Mouse (Mus musculus) ES-E14 (cell line): ENCODE data around the gene Zdhhc21. TPM values are rescaled to one million over a fixed set of nuclear protein-coding genes. Genes with fewer than 3 reads are reported as not detected.

Source experiments
- DNase-seq: peaks from one replicate; pipeline ENCODE4 v3.0.0-alpha.2; 2013; ENCODE audit warnings: low read depth, low spot score
- H3K27ac ChIP-seq: 2 replicates; pipeline ENCODE4 v1.5.1; 2012; ENCODE audit warnings: low read depth, mild to moderate bottlenecking, low read length, moderate library complexity, mixed read lengths; ENCODE audit not compliant: poor library complexity, insufficient read depth, severe bottlenecking
- H3K36me3 ChIP-seq: 2 replicates; pipeline ENCODE4 v1.6.1; 2012; ENCODE audit warnings: mild to moderate bottlenecking, low read length, moderate library complexity, mixed read lengths; ENCODE audit not compliant: control insufficient read depth, poor library complexity, insufficient read depth, severe bottlenecking
- H3K4me1 ChIP-seq, 2 experiments: fragments of 150-350 bp in 1 of 2; sonication (generic) in 1 of 2; 2 replicates each; pipeline ENCODE4 v1.6.1; 2012; ENCODE audit warnings: low read length in 2 of 2, mild to moderate bottlenecking in 1 of 2, mixed read lengths in 1 of 2; ENCODE audit not compliant: control insufficient read depth in 2 of 2, insufficient read depth in 2 of 2, poor library complexity in 1 of 2
- H3K4me3 ChIP-seq, 2 experiments: fragments of 150-350 bp in 1 of 2; sonication (generic) in 1 of 2; 2 replicates each; pipeline ENCODE4 v1.5.1; 2012; ENCODE audit warnings: low read length in 2 of 2, low read depth in 1 of 2, mild to moderate bottlenecking in 1 of 2, mixed read lengths in 1 of 2; ENCODE audit not compliant: insufficient read depth in 1 of 2, poor library complexity in 1 of 2, severe bottlenecking in 1 of 2
- H3K9ac ChIP-seq: 2 replicates; pipeline ENCODE4 v1.6.1; 2012; ENCODE audit warnings: low read depth, mild to moderate bottlenecking, low read length, mixed read lengths; ENCODE audit not compliant: poor library complexity, insufficient read depth, severe bottlenecking
- H3K9me3 ChIP-seq: fragments of 150-350 bp; sonication (generic); 2 replicates; pipeline ENCODE4 v1.6.1; 2012; ENCODE audit warnings: low read depth, mild to moderate bottlenecking, low read length; ENCODE audit not compliant: control insufficient read depth, insufficient read depth
- CHD2 ChIP-seq: IDR thresholded peaks from 2 replicates; pipeline ENCODE4 v1.6.1; 2014; ENCODE audit warnings: mild to moderate bottlenecking, low read depth, low read length, inconsistent platforms
- HCFC1 ChIP-seq: IDR thresholded peaks from 2 replicates; pipeline ENCODE4 v1.6.1; 2012; ENCODE audit warnings: low read length, inconsistent platforms, borderline replicate concordance; ENCODE audit not compliant: insufficient read depth
- MAFK ChIP-seq: IDR thresholded peaks from 2 replicates; pipeline ENCODE4 v1.6.1; 2014; ENCODE audit warnings: mild to moderate bottlenecking, low read depth, low read length, inconsistent platforms; ENCODE audit not compliant: insufficient read depth
- ZC3H11A ChIP-seq: IDR thresholded peaks from 2 replicates; pipeline ENCODE4 v1.6.1; 2012; ENCODE audit warnings: low read depth, mild to moderate bottlenecking, inconsistent platforms, low read length, borderline replicate concordance
- ZNF384 ChIP-seq: IDR thresholded peaks from 2 replicates; pipeline ENCODE4 v1.6.1; 2012; ENCODE audit warnings: low read depth, low read length, inconsistent platforms
- in situ Hi-C, 2 experiments: fragments of 600-800 bp; cut with MboI; formaldehyde crosslinking; loops; one replicate each; pipeline ENCODE4 v1.15.1; 2025; ENCODE audit warnings: low sequenced_read_pairs in 2 of 2, inconsistent platforms in 1 of 2; ENCODE audit not compliant: unreplicated experiment in 2 of 2
- total RNA-seq: library from RNA; depleted of rRNA; stranded (reverse); fragments of 300-350 nt; gene quantifications from 2 replicates; pipeline ENCODE4 v1.2.3, GENCODE M21; 2012

Gene Zdhhc21
- total RNA-seq, 1 experiment = 17.6 TPM

GRCm38 (mm10) chr4:82864974-82865699 is 5.4 kb upstream of the Zdhhc21 start:
- Histone ChIP-seq H3K9me3 (no peaks in the 10 kb centered on the region), H3K4me3 (no peak overlapping the region), H3K36me3 (no peaks in the 10 kb centered on the region), H3K4me1 (no peaks in the 10 kb centered on the region), H3K27ac (no peak overlapping the region), H3K9ac (no peak overlapping the region)
- TF ChIP-seq CHD2 = no peak
- TF ChIP-seq HCFC1 = no peak
- TF ChIP-seq MAFK = no peak
- TF ChIP-seq ZC3H11A = no peak
- no peak for TF ChIP-seq ZNF384
- no peak for DNase-seq
- in situ Hi-C loops = no loop called here

GRCm38 (mm10) chr4:82863316-82863715 is 3.6 kb upstream of the Zdhhc21 start:
- Histone ChIP-seq H3K27ac (no peak overlapping the region), H3K9me3 (no peaks in the 10 kb centered on the region), H3K4me1 (peaks cover 0 to 2% of the 10 kb centered on the region in 2 experiments; a peak in 1 of 4 replicates), H3K36me3 (no peaks in the 10 kb centered on the region), H3K4me3 (no peak overlapping the region), H3K9ac (no peak overlapping the region)
- DNase-seq = no peak
- in situ Hi-C loops = no loop called here
- TF ChIP-seq HCFC1 (no peak), CHD2 (no peak), ZC3H11A (no peak), ZNF384 (no peak), MAFK (no peak)

GRCm38 (mm10) chr4:82861451-82861850 is 1.7 kb upstream of the Zdhhc21 start:
- no peak overlapping the region for H3K4me3 ChIP-seq
- H3K4me1 ChIP-seq = peaks cover 0 to 2% of the 10 kb centered on the region in 2 experiments; a peak in 1 of 4 replicates
- H3K9me3 ChIP-seq = no peaks in the 10 kb centered on the region
- no peak for DNase-seq
- TF ChIP-seq ZC3H11A (no peak), CHD2 (no peak), MAFK (no peak), HCFC1 (no peak), ZNF384 (no peak)
- in situ Hi-C loops = no loop called here
- H3K9ac ChIP-seq = no peak overlapping the region
- no peaks in the 10 kb centered on the region for H3K36me3 ChIP-seq
- H3K27ac ChIP-seq = no peak overlapping the region

GRCm38 (mm10) chr4:82860566-82860965 is 808 bp upstream of the Zdhhc21 start:
- no peak for DNase-seq
- Histone ChIP-seq H3K9ac (no peak overlapping the region), H3K36me3 (no peaks in the 10 kb centered on the region), H3K4me1 (peaks cover 0 to 2% of the 10 kb centered on the region in 2 experiments; a peak in 1 of 4 replicates), H3K27ac (no peak overlapping the region), H3K9me3 (no peaks in the 10 kb centered on the region), H3K4me3 (no peak overlapping the region)
- in situ Hi-C loops = no loop called here
- TF ChIP-seq ZC3H11A = no peak
- no peak for TF ChIP-seq HCFC1
- no peak for TF ChIP-seq MAFK
- no peak for TF ChIP-seq CHD2
- TF ChIP-seq ZNF384 = no peak
